Mouse (Mus musculus): ENCODE measurements at regions not wholly inside any gene's neighbourhood (a gene's known extent, or its start where the extent isn't known, plus 50 kb on each side); places are given as distances from the start of the nearest gene placed in this dataset.

DNA sequence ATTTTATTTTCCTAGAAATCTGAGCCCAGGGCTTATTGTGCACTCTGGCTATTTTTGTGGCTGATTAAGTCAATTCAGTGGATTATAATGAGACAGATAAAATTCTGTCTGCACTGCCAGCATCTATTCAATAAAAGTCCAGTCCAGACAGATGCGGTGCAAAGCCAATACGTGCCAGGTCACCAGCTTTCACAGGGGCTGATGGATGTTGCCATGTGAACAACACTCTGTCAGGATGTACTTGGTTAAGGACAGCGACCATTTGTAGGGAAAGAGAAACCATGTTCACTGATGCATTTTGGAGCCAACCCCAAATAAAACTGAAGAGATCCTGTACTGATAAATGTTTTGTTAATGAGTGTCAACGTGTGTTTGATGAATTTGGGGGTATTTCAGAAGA is 285.0 kb upstream of the Gnpda2 start:
- DNase-seq, result no peak

DNA sequence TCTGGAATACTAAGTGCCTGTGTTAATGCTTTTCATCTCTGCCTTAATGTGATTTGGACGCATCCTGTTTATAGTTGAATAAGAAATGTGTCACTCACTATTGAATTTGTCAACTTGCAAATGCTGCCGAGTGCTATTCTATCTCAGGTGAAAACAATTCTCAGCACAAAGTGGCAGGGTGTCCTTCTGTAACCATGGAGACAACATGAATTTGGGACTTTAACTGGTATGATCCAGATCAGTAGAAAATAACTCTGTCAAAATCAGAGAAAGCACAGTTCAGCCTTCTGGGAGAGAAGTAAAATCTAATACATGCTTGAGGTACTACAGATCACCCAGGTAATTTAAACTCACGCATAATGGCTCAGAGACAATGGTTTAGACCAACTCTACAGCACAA is 270.9 kb upstream of the Gnpda2 start:
- DNase-seq, result no peak

DNA sequence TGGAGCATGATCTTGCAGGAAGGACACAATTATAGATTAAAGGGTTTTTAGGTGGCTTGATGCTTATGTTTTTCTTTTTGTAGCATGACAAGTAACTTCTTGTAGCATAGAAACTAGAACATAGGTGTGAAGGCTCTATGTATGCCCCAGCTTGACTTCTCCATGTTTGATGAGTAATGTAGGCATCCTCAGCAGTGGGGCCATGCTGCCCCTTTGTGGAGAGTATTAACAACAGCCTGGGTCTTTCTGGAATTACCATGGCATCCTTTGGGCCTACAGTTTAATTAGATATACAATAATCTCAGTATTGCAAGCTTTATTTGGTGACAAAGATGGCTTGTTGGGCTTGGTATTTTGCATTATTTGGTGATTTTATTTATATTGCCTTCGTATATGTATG is 252.7 kb upstream of the Gnpda2 start:
- DNase-seq, result no peak

DNA sequence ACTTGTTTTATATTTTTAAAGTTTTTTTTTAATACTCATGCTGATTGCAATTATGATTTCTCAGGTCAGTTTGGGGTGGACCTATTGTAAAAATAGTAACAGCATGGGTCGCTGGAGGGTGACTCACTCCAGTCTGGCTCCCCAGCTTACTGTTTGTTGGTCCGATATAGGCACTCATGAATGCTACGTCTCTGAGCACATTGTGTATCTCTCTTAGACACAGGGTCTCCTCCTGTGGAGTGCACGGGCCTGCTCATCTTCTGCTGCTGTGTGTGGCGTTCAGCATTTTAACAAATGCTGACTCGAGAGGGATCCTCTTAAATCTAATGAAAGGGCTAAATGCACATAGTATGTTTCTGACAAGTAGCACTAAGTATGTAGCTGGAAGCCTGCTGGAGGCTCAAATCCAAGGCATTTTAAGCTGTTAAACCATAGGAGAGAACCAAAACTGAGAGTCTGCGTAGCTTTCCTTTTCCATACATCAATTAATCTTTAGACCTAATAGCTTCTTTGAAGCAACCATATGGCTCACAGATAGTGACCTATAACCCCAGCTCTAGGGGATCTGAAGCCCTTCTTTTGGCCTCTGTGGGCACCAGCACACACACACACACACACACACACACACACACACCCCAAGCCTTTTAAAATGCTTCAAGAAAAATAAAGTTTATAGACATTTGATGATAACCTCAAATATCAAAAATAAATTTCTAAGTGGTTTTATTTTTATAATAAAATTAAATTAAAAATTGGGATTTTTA is 246.0 kb upstream of the Gnpda2 start:
- no peak for DNase-seq

DNA sequence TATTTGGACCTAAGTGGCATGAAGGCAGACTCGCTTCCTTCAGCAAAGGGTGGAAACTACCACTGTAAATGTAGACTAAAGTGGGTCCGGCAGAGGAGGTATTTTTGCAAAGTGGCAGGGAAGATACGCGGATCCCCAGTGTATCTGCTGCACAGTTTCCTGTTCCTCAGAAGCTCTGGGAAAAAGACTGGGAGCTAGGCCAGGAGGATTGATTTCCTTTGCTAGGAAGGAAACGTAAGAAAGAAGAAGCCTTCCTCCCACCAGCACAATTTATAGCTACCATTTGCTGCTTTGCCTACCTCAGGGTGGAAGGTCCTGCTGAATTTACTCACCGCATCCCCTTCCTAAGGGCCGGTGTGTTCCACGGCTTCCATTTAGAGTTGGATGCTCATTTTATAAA is 244.2 kb upstream of the Gnpda2 start:
- no peak for DNase-seq

DNA sequence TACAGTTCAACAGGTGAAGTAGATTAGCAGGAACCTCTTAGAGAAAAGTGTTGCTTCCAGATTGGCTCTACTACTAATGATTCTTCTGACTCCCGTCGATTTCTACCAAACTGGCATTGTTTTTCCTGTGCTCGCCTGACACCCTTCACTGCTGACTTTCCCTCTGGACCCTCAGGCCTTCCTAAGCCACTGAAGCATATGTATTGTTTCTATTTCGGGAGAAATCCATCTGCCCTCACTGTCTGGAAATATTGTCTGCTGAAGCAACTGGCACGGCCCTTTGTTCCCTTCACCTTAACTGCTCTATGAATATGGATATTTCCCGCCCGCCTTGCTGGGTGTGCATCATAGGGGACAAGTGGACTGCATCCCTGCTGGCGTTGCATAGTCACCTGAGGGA is 243.0 kb upstream of the Gnpda2 start:
- no peak for DNase-seq

DNA sequence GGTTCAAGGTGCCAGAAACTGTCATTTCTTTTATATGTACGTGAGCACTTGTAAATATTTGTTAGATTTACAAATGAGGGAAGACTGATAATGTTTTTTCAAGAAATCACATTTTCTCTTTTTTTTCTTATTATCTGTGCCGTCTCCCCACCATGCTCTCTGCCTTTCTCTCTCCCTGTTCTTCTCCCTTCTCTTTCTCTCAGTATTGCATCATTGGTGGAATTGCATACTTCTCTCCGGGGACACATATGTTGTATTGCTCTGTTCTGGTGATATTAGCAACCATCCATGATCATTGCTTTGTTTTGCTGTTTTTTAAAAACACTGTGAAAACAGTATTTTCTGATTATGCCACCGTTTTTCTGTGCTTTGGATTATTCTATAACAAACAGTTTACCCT is 225.6 kb upstream of the Gnpda2 start:
- DNase-seq, result no peak

DNA sequence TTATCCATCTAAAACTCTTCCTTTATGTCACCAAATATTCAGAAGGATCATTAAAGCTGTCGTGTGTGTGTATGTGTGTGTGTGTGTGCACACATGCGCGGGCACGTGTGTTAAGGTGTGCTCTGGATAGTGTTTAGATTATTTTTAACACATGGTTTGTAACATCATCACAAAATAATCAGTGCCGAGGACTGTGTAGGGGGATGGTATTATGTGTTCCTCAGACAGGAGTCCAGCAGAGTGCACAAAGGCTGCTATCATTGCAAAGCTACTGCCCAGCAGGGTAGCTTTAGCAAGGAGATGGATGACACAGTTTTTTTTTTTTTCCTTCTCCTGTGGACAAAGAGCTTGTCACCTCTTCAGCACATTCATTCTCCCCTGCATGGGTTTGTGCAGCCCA is 224.9 kb upstream of the Gnpda2 start:
- DNase-seq, result no peak

DNA sequence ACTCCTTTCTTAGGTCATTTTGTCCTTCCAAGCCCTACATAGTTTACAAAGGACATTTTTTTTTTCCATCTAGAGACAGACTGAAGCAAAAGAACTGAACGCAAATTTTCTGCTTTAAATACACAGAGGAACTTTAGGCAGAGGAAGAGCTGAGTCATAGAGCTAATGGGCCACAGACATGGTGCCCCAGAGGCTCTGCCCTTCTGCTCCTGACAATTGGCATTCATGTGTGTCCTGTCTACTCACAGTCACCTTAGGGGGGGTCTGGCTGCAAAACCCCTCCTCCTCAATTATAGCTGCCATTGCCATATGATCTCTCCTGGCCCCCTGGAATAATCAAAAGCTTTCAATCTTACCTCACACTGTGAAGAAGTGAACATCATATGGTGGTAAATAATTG is 223.2 kb upstream of the Gnpda2 start:
- DNase-seq, result no peak

DNA sequence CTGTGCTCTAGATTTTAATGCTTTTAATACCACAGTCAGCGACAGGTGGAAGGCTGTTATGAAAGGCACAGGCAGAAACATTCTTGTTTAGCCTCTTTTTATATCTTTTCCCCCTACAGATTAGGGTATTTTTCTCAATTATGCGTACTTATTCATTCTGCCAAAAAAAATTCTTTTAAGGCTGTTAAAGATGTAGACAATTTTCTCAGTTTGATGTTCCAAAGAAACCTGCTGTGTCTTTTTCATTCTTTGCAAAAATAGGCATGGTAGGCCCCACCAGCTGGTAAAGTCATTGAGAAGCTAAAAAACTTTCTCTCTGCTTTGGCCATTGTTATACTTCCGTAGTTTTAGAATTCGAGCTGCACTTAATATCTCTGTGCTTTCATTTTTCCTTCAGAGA is 210.5 kb upstream of the Gnpda2 start:
- peak; percentile 16 for DNase-seq

DNA sequence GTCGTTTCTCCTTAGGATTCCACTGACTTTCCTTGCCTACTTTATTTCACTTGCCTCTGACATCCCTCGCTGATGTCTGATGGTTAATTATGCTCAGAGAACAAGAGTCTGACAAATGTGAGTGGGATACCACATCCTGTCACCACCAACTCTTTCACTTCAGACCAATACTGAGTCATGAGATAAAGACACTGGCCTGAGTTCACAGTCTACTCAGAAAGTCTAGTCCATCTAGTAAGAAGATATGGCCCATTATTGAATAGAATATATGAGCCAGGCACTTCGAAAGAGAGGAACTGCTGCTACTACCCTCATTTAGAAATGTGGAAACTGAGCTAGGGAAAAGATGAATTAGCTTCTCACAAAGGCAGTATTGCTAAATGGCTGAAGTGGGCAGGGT is 210.0 kb upstream of the Gnpda2 start:
- DNase-seq, result no peak

DNA sequence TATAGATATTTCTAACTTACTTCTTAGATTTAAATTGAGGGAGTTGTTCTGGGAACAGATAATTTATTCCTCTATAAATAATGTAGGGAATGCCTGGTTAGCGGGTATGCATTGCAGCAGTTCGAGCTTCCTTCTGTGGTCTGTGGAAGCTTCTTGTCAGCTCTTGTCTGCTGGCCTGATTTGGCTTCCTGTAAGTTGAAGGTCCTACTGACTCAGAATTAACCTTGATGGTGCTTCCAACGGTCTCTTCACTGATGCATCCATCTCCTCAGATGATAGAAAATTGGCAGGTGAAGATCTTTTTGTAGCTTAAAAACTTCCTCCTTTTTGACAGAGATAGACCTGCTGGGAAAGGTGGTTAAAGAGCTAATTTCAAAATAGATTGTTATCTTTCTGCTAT is 203.2 kb upstream of the Gnpda2 start:
- no peak for DNase-seq

DNA sequence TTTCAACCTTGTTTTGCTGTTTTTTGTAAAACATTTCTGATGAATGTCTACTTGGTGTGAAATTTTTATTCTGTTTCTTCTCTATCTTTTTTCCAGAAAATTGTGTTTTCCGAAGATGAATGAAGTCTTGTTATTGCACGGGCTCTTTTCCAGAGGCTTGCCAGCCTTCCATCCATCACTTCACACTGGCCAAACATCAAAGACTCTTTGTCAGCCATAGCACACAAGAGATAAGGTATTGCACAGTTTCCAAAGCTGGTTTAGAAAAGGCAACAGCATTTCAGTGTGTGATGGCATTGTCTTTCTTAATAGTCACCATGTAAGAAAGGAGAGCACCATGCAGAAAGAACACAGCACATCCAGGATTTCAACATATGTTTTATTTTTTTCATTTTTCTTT is 202.5 kb upstream of the Gnpda2 start:
- DNase-seq, result no peak

DNA sequence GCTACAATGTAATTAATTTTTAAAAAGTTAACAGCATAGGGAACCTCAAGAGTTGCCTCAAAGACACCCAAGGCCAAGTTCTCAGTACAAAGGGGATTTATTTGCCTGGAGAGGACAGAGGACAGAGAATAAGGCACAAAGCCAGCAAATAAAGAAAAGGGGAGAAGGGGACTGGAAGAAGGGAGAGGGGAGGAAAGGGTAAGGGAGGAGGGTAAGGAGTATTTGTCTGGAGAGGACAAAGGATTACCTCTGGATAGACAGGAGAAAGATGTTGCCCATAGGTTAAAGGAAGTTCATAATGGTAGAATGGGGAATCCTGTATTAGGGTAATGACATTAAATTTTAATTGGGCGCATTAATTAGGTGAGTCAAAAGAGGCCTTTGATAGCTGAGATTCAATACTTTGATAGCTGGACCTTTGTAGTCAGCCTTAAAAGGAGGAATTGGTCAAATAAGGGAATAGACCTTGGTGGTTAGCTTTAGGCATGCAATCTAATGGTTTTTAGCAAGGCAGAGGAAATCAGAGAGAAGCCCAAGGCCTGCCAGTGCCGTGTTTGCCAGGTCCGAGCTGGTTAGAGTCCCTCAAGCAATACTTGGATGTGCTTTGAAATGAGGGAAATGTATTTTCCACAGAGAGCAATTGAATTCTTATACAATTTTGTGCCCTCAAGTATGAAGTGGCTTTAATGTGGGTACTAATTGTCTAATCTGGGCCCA is 164.8 kb upstream of the Gnpda2 start:
- DNase-seq, result no peak

DNA sequence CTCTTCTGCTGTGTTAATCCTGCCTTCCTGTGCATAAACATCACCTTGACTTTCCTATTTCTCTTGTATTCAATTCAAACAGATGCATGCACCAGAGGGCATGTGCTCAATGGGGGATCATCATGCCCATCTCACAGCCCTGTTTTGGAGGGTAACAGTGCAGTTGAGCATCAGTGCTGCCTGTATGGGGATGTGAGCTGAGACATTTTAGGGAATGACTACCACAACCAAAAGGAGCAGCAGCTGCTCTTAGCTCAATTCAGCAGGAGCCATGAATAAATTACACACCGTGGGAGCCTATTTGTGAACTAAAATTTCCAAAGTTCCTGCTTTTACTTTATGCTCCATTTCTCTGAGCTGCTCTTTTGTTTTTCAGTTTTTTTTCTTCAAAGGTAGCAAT is 164.2 kb upstream of the Gnpda2 start:
- peak; percentile 28 for DNase-seq

DNA sequence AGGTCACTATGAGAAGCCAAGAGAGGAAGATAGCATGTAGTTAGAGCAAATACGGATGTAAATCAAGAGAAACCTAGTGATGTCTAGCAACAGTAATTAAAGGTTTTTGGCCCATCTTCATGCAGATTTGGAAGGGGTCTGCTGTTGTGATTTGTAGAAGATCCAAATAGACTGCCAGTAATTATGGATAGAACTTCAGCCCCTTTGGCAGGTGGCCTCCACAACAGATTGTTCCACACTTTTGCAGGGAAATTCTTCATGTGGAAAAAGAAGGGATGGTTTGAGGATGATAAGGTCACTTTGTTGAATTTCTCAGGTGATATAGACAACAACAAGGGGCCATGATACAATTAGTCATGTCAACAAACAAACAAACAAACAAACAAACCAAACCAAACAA is 148.4 kb upstream of the Gnpda2 start:
- no peak for DNase-seq

DNA sequence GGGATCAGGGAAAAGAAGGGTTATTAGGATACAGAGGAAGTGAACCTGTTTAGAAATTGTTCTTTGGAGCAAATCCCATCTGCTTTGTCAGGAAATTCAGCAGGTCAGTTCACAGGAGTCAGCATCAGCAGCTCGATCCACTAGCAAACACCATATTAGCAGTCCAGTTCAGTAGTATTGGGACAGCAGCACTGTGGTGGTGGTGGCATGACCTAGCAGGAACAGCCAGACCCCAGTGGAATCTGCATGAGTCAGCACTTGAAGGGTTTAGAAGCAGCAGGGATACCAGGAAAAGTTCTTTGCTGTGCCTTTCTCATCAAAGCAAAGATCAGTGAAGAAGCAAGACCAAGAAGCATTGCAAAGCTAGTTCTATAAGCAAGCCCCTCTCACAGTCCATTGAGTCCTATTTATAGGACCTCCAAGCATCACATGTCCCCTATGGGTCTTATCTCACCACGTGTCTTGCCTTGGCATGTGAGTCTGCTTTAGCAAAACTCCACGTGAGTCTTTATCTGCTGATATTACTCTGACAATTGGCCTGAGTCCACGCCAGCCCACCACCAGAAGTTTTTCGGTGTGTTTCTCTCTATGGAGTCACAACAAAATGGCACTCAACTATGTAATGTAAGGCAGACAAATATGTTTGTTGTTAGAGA is 129.3 kb upstream of the Gnpda2 start:
- DNase-seq, result no peak

DNA sequence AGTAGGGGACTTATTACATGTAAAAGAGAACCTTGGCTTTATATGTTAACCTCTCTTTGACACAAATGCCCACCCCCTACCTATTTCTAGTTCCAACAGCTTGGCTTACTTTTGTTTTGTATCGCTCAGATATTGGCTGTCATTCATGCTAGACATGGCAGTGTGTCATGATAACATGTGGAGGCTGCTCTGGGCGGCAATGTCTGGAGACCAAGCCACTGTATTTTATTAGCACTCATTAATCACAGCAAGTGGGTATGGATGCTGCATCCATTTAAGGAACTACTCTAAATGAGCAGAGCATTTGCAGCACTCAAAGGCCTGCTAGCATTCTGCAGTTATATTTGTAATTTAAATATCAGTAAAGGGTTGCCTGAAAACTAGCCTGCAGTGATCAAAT is 123.9 kb upstream of the Gnpda2 start:
- no peak for DNase-seq

DNA sequence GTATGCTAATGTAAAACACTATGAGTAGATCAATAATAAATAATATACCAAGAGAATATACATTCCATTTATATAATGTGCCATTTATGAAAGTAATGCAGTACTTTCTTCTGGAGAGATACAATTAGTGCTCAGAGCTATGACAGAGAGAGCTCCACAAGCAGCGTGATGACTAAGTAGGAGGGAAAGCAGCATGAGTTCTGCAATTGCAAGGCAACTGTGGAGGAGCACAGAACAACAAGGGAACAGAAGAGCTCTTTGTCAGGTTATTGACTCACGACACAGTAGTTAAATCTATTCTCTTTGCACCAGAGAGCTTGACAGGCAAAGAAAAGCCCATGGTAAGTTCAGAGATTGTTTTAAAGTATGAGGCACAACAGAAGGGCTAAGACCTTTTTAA is 115.0 kb upstream of the Gnpda2 start:
- peak; percentile 18 for DNase-seq

DNA sequence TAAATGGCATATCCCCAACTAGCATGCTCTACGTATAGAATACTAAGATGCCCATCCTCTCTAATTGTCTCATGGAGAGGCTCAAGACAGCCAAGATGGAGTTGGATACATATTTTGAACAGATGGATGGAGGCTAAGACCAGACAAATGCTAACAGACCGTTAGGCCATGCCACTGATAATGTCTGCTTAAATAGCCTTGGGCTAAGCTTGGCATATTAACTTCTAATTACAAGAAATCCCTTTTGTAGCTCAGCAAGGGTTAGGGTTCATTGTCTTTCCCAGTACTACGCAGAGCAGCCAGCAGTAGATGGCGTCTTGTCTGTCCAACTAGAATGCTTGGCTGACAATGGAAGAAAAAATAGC is 113.0 kb upstream of the Gnpda2 start:
- DNase-seq, result no peak

DNA sequence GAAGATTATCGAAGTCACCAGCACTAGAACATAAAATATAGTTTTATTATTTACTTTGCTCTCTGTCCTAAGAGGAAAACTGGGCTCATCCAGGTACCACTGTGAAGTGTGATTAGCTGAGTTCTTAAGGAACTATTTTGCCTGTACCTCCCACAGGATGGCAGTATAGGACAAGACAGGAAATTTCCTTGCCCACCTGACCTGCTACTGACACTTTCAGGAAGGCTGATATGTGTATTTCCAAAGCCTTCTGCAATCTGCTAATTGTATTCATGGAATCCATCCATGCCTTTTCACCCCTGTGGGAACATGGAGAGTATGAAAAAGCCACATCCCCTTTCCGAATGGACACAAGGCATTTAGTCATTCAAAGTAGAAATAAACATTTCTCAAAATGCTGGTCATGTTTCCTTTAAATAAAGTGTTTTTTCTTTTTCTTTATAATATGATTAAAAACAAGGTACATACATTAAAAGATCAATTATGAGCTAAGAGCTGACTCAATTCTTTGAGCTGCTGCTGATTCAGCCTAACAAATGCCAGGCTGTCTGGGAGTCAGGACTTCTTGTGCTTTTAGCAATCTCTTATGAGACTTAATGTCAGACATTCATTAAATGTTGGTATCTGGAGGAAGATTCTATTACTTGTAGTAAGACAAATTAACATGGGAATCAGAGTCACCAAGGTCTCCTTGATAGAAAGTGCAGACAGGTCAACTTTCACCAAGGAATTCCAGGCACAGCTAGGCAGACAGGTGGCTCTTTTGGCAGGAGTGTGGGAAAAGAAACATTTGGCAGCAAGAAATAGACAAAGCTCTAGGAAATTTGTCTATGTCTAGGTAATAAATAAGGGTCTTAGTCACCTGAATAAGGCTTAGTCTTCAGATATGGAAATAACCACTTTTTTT is 112.4 kb upstream of the Gnpda2 start:
- peak; percentile 3 for DNase-seq

DNA sequence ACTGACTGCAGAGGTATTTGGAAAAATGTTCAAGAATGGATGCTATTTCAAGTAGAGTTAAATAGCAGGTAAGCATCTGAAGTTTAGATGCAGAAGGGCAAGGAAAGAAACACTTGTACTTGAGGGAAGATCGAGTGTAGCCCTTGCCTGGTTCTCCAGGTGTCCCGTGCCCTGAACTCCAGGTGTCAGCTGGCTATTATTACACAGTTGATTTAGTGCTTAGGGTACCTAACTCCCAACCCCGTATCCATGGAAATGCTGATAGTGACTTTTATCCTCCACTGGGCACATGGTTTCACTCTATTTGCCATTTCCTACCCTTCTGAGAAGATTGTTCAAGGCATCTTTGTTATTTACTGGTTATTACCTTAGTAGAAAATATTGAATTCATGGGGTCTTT is 86.6 kb upstream of the Gnpda2 start:
- no peak for DNase-seq

DNA sequence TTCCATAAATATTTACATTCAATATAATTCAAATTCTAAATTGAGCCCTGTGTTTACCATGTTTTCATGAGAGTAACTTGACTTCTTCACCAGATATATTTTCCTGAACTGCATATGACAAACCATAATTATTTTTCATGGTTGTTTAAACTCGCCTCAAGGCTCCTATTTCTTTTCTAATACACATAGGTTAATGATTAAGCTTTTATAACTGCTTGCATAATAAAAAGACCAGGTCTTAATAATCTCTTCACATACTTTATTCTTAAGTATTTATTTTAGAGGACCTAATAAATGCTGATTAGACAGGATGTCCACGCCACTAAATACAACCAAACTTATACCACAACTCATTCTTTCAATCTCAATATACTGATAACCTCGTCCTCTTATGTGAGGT is 86.1 kb upstream of the Gnpda2 start:
- no peak for DNase-seq
